Mouse (Mus musculus) erythroblast, embryonic 14.5 days (primary cell): ENCODE data around the gene Il4ra. TPM values are rescaled to one million over a fixed set of nuclear protein-coding genes. Genes with fewer than 3 reads are reported as not detected.

Source experiments
- H3K27me3 ChIP-seq: 2 replicates; pipeline ENCODE4 v1.6.1; 2012; ENCODE audit warnings: inconsistent platforms; ENCODE audit not compliant: control insufficient read depth
- H3K36me3 ChIP-seq: 2 replicates; pipeline ENCODE4 v1.6.1; 2012; ENCODE audit warnings: mild to moderate bottlenecking, inconsistent platforms; ENCODE audit not compliant: control insufficient read depth
- H3K4me1 ChIP-seq: 2 replicates; pipeline ENCODE4 v1.6.1; 2012; ENCODE audit warnings: inconsistent platforms; ENCODE audit not compliant: control insufficient read depth
- H3K4me3 ChIP-seq: replicated peaks from 2 replicates; pipeline ENCODE3; 2012; ENCODE audit warnings: moderate library complexity, mild to moderate bottlenecking, inconsistent platforms
- H3K9me3 ChIP-seq: 2 replicates; pipeline ENCODE4 v1.6.1; 2012; ENCODE audit warnings: low read length, inconsistent platforms, mixed read lengths; ENCODE audit not compliant: control insufficient read depth
- GATA1 ChIP-seq: IDR thresholded peaks from 2 replicates; pipeline ENCODE4 v1.6.1; 2012; ENCODE audit warnings: low read length, inconsistent platforms, mixed read lengths
- TAL1 ChIP-seq: IDR thresholded peaks from 3 replicates; pipeline ENCODE4 v1.6.1; 2012; ENCODE audit warnings: low read length, inconsistent platforms, mixed read lengths
- polyA plus RNA-seq: library from polyadenylated mRNA; stranded (reverse); fragments of >175 nt; gene quantifications from 2 replicates; pipeline ENCODE4 v1.2.3, GENCODE M21; 2012

Il4ra gene
- polyA plus RNA-seq, 1 experiment: 0.09 TPM

GRCm38 (mm10) chr7:125543497-125543896 is 8.4 kb upstream of the Il4ra start:
- no peaks in the 10 kb centered on the region for H3K9me3 ChIP-seq
- no peaks in the 10 kb centered on the region for H3K36me3 ChIP-seq
- TF ChIP-seq TAL1 (no peak), GATA1 (no peak)
- H3K4me3 ChIP-seq: no peak overlapping the region
- H3K27me3 ChIP-seq: peaks cover 37% of the 10 kb centered on the region
- H3K4me1 ChIP-seq: no peaks in the 10 kb centered on the region

GRCm38 (mm10) chr7:125545331-125545730 is 6.6 kb upstream of the Il4ra start:
- no peaks in the 10 kb centered on the region for H3K9me3 ChIP-seq
- no peaks in the 10 kb centered on the region for H3K36me3 ChIP-seq
- H3K4me3 ChIP-seq: no peak overlapping the region
- H3K27me3 ChIP-seq: peaks cover 41% of the 10 kb centered on the region
- no peak for TF ChIP-seq GATA1
- TF ChIP-seq TAL1: no peak
- no peaks in the 10 kb centered on the region for H3K4me1 ChIP-seq

- Histone ChIP-seq H3K4me1 (peaks cover 9% of the 10 kb centered on the region), H3K36me3 (no peaks in the 10 kb centered on the region), H3K9me3 (no peaks in the 10 kb centered on the region), H3K27me3 (peaks cover 47% of the 10 kb centered on the region), H3K4me3 (no peak overlapping the region)
- TF ChIP-seq TAL1 (no peak), GATA1 (no peak)
These were observed 5.2 kb upstream of the Il4ra start for GRCm38 (mm10) chr7:125546727-125547126.

DNA sequence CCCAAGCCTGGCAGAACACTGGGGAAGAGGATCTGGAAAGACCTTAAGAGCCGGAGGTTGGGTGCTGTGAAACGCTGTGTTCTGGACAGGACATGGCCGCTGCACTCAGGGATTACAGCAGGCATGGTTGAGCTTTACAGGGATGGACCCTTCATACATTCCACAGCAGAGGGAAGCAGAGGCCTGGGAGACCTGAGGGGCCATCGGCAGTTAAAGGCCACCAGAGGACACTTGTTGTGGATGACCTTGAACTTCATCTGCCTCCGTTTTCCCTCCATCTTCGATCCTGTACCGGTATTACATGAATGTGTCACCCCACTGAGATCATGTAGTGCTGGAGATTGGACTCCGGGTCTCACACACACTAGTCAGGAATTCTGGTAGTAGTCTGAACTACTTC is 2.0 kb upstream of the Il4ra start:
- Histone ChIP-seq H3K36me3 (no peaks in the 10 kb centered on the region), H3K9me3 (no peaks in the 10 kb centered on the region), H3K4me3 (no peak overlapping the region), H3K27me3 (peaks cover 54% of the 10 kb centered on the region), H3K4me1 (peaks cover 28% of the 10 kb centered on the region)
- TF ChIP-seq GATA1 (no peak), TAL1 (no peak)

- no peak overlapping the region for H3K4me3 ChIP-seq
- no peaks in the 10 kb centered on the region for H3K36me3 ChIP-seq
- no peak for TF ChIP-seq TAL1
- TF ChIP-seq GATA1: no peak
- no peaks in the 10 kb centered on the region for H3K9me3 ChIP-seq
- peaks cover 32% of the 10 kb centered on the region for H3K4me1 ChIP-seq
- H3K27me3 ChIP-seq: peaks cover 49% of the 10 kb centered on the region
These were observed 989 bp upstream of the Il4ra start for GRCm38 (mm10) chr7:125550881-125551381.

- H3K36me3 ChIP-seq: no peaks in the 10 kb centered on the region
- peaks cover 49% of the 10 kb centered on the region for H3K27me3 ChIP-seq
- TF ChIP-seq GATA1 (no peak), TAL1 (no peak)
- H3K4me3 ChIP-seq: peak overlapping the region; percentile 66
- H3K4me1 ChIP-seq: peaks cover 38% of the 10 kb centered on the region
- H3K9me3 ChIP-seq: no peaks in the 10 kb centered on the region
These were observed 1.1 kb downstream of the Il4ra start for GRCm38 (mm10) chr7:125552851-125553555.

DNA sequence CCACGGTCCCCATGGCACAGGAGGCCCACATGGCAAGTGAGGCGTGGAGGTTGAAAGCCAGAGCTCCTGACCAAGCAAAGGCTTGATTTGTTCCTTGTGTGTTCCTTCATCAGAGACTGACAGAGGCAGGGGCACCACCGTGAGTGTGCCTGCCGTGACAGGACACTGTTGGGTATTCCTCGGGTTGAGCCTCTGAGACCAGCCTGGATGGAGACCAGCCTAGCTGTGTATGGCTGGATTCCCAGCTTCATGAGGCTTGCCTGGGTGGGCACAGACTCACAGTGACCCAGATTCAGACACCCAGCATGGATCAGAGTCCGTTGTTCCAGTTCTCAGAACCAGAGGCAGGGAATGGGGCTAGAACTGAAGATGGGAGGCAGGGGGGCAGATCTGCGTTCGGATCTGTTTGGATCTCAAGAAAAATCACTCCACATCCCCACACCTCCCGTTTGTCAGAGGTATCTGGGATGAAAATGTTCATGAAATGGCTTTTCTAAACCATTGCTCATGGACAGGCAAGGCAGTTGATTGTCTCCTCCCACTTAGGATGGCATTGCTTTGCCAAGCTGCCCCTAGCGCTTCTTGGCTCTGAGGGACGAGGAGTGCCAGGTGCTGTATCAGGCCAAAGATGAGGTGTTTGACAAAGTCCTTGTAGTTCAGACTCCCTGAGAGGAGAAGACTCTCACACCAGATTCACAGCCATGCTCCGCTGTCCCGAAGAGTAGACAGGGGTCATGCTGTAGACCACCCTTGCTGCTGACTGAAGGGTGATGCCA is 1.9 kb downstream of the Il4ra start:
- no peak overlapping the region for H3K4me3 ChIP-seq
- H3K36me3 ChIP-seq: no peaks in the 10 kb centered on the region
- H3K4me1 ChIP-seq: peaks cover 38% of the 10 kb centered on the region
- peaks cover 49% of the 10 kb centered on the region for H3K27me3 ChIP-seq
- no peak for TF ChIP-seq GATA1
- TF ChIP-seq TAL1: no peak
- H3K9me3 ChIP-seq: no peaks in the 10 kb centered on the region

GRCm38 (mm10) chr7:125554456-125555114 is 2.7 kb downstream of the Il4ra start:
- Histone ChIP-seq H3K36me3 (no peaks in the 10 kb centered on the region), H3K27me3 (peaks cover 48% of the 10 kb centered on the region), H3K4me1 (peaks cover 38% of the 10 kb centered on the region), H3K9me3 (no peaks in the 10 kb centered on the region), H3K4me3 (no peak overlapping the region)
- TF ChIP-seq GATA1 (no peak), TAL1 (no peak)
